Mouse (Mus musculus): ENCODE results near the gene Fam221a.

DNA sequence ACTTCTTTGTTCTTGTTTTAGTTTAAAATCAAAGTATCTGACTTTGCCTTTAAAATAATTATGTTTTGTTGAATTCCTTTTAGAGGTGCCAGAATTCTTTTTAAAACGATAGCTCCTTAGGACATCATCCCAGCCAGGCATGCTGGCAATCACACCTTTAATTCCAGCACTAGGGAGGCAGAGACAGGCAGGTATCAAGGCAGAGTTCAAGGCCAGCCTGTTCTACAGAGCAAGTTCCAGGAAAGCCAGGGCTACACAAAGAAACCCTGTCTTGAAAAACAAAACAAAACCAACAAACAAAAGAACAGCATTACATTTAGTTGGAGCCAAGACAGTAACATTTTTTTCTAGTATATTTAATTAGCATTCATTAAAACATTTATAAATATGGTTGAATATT lies 48.4 kb downstream of the Fam221a start:
- TF ChIP-seq GATA1 (IDR thresholded peaks at IDR 0.05; ENCODE audit: borderline replicate concordance, low read length) (no peak), FLI1 (IDR thresholded peaks at IDR 0.05; ENCODE audit: low read length) (no peak)

All from megakaryocyte, embryonic 14.5 days (primary cell).